Mouse (Mus musculus) regulatory T cell (primary cell): ENCODE measurements at regions not wholly inside any gene's neighbourhood (a gene's known extent, or its start where the extent isn't known, plus 50 kb on each side); places are given as distances from the start of the nearest gene placed in this dataset.

Experiments used
- in situ Hi-C: fragments of 300-600 bp; cut with MboI, MseI; formaldehyde crosslinking; loops from one replicate; pipeline ENCODE4 v1.15.1; 2025; ENCODE audit warnings: high pct_unique_total_duplicates

GRCm38 (mm10) chr11:110889354-110890151 is 78.3 kb upstream of the Kcnj16 start:
- in situ Hi-C loops: no loop called here

- in situ Hi-C loops: no loop called here
Observed at GRCm38 (mm10) chr11:110890411-110890810, 77.4 kb upstream of the Kcnj16 start.

GRCm38 (mm10) chr11:110902918-110903317 is 64.9 kb upstream of the Kcnj16 start:
- in situ Hi-C loops: no loop called here
